Mouse (Mus musculus): ENCODE results near the gene Med12.

The Med12 gene

GRCm38 (mm10) chrX:101273875-101274738 is at the start of gene Med12:
Gene Med12, plus strand, starts transcription at chrX:101274030.
- CTCF ChIA-PET, result interaction anchor here (0.5 kb wide), 1 partner anchor 29 kb away, joined by 3 read pairs; no protein-coding TSS in a partner anchor

GRCm38 (mm10) chrX:101245011-101245410 is 28.8 kb upstream of the Med12 start:
- CTCF ChIA-PET, result no interaction called here

- CTCF ChIA-PET, result interaction anchor here (1.2 kb wide), 1 partner anchor 122 kb away, joined by 4 read pairs; no protein-coding TSS in a partner anchor
These were observed 19.7 kb upstream of the Med12 start, which contains the start of gene Foxo4 for GRCm38 (mm10) chrX:101253952-101254729. Gene Foxo4, plus strand, starts transcription at chrX:101254528.

- CTCF ChIA-PET, result no interaction called here
These were observed 19.1 kb upstream of the Med12 start for GRCm38 (mm10) chrX:101254740-101255139.

- CTCF ChIA-PET, result no interaction called here
These were observed 17.2 kb upstream of the Med12 start for GRCm38 (mm10) chrX:101256603-101257002.

- CTCF ChIA-PET, result no interaction called here
These were observed 13.1 kb upstream of the Med12 start for GRCm38 (mm10) chrX:101260441-101261325.

- CTCF ChIA-PET, result no interaction called here
These were observed 9.9 kb upstream of the Med12 start, which contains the start of gene Gm614 for GRCm38 (mm10) chrX:101263892-101264291. Gene Gm614, minus strand, starts transcription at chrX:101263992.

- CTCF ChIA-PET, result interaction anchor here (0.6 kb wide), 2 partner anchors 10 to 33 kb away, joined by 3 read pairs; no protein-coding TSS in a partner anchor
These were observed 7.2 kb upstream of the Med12 start for GRCm38 (mm10) chrX:101266631-101267030.

- CTCF ChIA-PET, result no interaction called here
These were observed 5.6 kb upstream of the Med12 start, which contains the start of gene Il2rg for GRCm38 (mm10) chrX:101268025-101268754. Gene Il2rg, minus strand, starts transcription at chrX:101268255.

- CTCF ChIA-PET, result no interaction called here
These were observed 5.1 kb upstream of the Med12 start, which contains the start of gene Gm20489 for GRCm38 (mm10) chrX:101268755-101269124. Gene Gm20489, minus strand, starts transcription at chrX:101269023.

GRCm38 (mm10) chrX:101273410-101273809 is 420 bp upstream of the Med12 start:
- CTCF ChIA-PET, result no interaction called here

- CTCF ChIA-PET, result interaction anchor here (0.6 kb wide), 1 partner anchor 23 kb away, joined by 4 read pairs; no protein-coding TSS in a partner anchor
These were observed 9.0 kb downstream of the Med12 start for GRCm38 (mm10) chrX:101282813-101283212.

GRCm38 (mm10) chrX:101285534-101285933 is 11.7 kb downstream of the Med12 start:
- CTCF ChIA-PET, result interaction anchor here (0.6 kb wide), 1 partner anchor 29 kb away, joined by 3 read pairs; no protein-coding TSS in a partner anchor

GRCm38 (mm10) chrX:101285953-101286670 is 12.3 kb downstream of the Med12 start:
- CTCF ChIA-PET, result no interaction called here

GRCm38 (mm10) chrX:101287543-101287942 is 13.7 kb downstream of the Med12 start:
- CTCF ChIA-PET, result no interaction called here

GRCm38 (mm10) chrX:101288432-101288831 is 14.6 kb downstream of the Med12 start:
- CTCF ChIA-PET, result interaction anchor here (0.7 kb wide), 1 partner anchor 35 kb away, joined by 3 read pairs; no protein-coding TSS in a partner anchor

- CTCF ChIA-PET, result no interaction called here
These were observed 15.2 kb downstream of the Med12 start for GRCm38 (mm10) chrX:101289037-101289436.

- CTCF ChIA-PET, result no interaction called here
These were observed 16.3 kb downstream of the Med12 start for GRCm38 (mm10) chrX:101290111-101290510.

GRCm38 (mm10) chrX:101299055-101299454 is 25.2 kb downstream of the Med12 start, which contains the start of gene Nlgn3:
Gene Nlgn3, plus strand, starts transcription at chrX:101299168.
- CTCF ChIA-PET, result no interaction called here

Data from spleen, embryonic (tissue).